Mouse (Mus musculus) embryonic fibroblast, embryonic 13.5 days (primary cell): ENCODE measurements around the gene Commd7. TPM values are rescaled to one million over a fixed set of nuclear protein-coding genes. Genes with fewer than 3 reads are reported as not detected.

Experiments
- H3K27ac ChIP-seq: 2 replicates; pipeline ENCODE4 v1.5.1; 2012; ENCODE audit warnings: low read length, control low read depth, inconsistent platforms; ENCODE audit not compliant: insufficient read depth
- H3K4me1 ChIP-seq: 2 replicates; pipeline ENCODE4 v1.6.1; 2011; ENCODE audit warnings: low read length; ENCODE audit not compliant: control insufficient read depth, insufficient read depth
- H3K4me3 ChIP-seq: 2 replicates; pipeline ENCODE4 v1.5.1; 2011; ENCODE audit warnings: mild to moderate bottlenecking, control low read depth, low read length; ENCODE audit not compliant: insufficient read depth
- CTCF ChIP-seq: IDR thresholded peaks from 2 replicates; pipeline ENCODE4 v1.5.1; 2011; ENCODE audit warnings: mild to moderate bottlenecking, control low read depth, low read length, moderate library complexity, borderline replicate concordance; ENCODE audit not compliant: insufficient read depth
- POLR2A ChIP-seq: IDR thresholded peaks from 2 replicates; pipeline ENCODE4 v1.6.1; 2011; ENCODE audit warnings: low read depth, mild to moderate bottlenecking, control low read depth, low read length, moderate library complexity
- polyA plus RNA-seq: library from polyadenylated mRNA; stranded (reverse); fragments of >200 nt; gene quantifications from 2 replicates; pipeline ENCODE4 v1.2.4, GENCODE M21; 2011; ENCODE audit warnings: low read depth; ENCODE audit not compliant: missing spikeins, insufficient read length

Commd7 gene
- polyA plus RNA-seq, 1 experiment = 34.3 TPM

DNA sequence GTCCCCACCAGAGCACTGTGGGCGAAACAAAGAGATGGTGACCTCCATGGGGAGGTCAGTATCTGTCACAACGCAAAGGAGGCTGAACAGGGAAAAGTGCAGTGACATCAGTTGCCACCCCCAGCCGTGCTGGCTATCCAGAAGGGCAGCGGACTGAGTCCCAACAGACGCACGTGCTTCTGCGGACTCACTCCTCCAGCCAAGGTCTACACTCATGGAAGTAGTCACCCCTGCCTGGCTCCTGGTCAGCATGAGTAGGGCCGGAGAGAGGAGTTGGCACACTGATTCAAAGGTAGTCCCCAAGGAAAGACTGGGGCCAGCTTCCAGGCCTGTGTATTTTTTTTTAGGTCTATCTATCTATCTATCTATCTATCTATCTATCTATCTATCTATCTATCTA, 23.5 kb downstream of the Commd7 start:
- H3K4me3 ChIP-seq = no peak overlapping the region
- no peak overlapping the region for H3K27ac ChIP-seq
- no peak for TF ChIP-seq POLR2A
- no peak for TF ChIP-seq CTCF
- H3K4me1 ChIP-seq = peaks cover 3% of the 10 kb centered on the region; the same call in 1 of the 2 replicates

DNA sequence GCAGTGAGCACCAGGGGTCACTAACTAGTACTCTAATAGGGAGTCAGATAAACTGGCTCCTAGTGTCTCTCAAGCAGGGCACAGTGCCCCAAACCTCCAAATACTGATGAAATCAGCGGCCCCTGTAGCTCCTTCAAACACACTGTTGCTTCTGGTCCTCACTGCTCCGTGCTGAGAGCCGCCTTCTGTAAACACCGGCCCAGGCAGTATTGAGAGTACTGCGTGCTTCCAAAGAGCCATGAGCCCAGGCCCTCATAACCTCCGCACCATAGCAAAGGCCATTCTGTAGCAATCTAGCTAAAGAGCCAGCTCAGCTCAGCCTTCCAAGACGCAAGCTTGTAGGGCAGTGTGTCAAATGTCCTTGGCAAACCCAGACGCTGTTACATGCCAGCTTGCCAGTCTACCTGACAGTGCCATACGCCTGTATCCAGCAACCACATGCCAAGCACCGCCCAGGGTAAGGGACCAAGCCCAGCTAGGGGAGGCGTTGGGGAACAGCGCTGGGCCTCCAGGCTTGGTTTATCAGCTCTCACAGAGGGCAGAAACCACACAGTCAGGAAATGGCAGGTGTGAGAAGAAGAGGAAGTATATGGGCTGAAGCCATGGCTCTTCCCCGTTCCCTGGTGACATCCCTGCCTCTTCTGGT, 24.6 kb downstream of the Commd7 start:
- H3K27ac ChIP-seq = no peak overlapping the region
- TF ChIP-seq CTCF = no peak
- TF ChIP-seq POLR2A = no peak
- H3K4me3 ChIP-seq = no peak overlapping the region
- peaks cover 3% of the 10 kb centered on the region; the same call in 1 of the 2 replicates for H3K4me1 ChIP-seq

DNA sequence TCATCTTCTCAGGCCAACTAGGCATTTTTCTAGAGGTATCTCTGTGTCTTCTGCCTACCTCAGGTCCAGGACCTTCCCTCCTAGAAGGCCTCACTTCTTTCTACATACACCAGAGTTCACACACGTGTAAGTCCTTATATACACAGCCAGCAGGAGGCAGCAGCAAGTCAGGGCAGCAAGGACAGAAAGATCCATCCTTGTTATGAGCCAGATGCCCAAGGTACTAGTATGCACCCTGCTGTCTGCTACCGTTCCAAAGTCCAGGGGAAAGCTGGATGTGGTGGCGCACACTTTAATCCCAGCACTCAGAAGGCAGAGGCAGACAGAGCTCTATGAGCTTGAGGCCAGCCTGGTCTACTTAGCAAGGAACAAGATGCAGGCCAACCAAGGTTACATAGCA, 26.2 kb downstream of the Commd7 start:
- Histone ChIP-seq H3K4me3 (no peak overlapping the region), H3K4me1 (no peaks in the 10 kb centered on the region), H3K27ac (no peak overlapping the region)
- TF ChIP-seq POLR2A = no peak
- TF ChIP-seq CTCF = no peak

DNA sequence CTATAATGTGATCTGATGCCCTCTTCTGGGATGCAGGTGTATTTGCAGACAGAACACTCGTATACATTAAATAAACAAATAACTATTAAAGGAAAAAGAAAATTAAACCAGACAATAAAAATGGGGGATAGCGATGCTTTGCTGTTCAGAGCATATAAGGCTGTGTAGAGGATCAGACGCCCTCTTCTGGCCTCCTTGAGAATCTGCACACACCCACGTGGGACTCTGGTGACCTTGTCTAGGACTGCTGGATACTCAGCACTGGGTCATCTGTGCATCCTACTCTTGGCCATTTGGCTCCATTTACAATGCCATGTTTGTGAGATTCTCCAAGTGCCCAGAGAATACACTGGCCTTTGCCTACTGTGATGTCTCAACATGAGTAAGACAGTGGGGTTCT, 28.9 kb downstream of the Commd7 start:
- Histone ChIP-seq H3K27ac (no peak overlapping the region), H3K4me3 (no peak overlapping the region), H3K4me1 (no peaks in the 10 kb centered on the region)
- TF ChIP-seq POLR2A = no peak
- TF ChIP-seq CTCF = no peak

DNA sequence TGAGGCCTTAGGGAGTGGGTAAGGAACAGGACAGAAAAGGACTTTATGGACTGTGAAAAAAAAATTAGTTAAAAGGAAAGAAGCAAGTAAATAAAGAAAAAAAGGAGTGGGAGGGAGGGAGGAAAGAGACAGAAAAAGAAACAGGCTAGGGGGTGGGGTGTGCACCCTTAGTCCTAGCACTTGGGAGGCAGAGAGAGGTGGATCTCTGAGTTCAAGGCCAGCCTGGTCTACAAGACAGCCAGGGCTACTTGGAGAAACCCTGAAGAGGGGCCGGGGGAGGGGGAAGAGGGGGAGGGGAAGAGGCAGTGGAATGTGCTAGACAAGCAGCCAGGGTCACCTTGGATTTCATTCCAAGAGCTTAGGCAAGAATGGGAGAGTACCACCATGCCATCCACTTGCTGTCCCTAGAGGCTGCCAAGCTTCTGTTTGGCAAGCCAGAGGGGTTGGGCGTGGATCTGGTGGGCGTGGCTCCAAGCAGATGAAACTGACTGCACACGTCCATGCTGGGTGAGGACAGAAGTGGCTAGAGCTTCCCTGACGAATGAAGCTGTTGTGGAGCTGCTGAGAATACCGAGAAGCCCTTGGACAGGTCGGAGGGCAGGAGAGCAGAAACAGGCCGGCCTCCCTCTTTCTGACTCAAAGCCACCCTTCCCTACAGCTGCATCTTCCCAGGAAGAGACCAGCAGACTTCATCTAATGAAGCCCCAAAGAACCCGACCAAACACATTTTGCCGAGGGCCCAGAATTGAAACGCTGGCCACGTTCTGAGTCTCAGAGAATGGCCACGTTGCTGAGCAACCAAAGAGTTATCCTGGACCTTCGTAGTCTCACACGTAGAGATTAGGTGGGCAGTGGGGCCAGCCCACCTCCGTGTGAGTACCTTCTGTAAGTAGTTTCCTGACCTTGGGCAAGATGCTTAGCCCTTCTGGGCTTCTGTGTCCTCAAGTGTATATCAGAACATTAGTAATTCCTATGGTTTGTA, 31.6 kb downstream of the Commd7 start:
- no peak overlapping the region for H3K4me3 ChIP-seq
- H3K27ac ChIP-seq = no peak overlapping the region
- no peaks in the 10 kb centered on the region for H3K4me1 ChIP-seq
- TF ChIP-seq CTCF (no peak), POLR2A (no peak)

DNA sequence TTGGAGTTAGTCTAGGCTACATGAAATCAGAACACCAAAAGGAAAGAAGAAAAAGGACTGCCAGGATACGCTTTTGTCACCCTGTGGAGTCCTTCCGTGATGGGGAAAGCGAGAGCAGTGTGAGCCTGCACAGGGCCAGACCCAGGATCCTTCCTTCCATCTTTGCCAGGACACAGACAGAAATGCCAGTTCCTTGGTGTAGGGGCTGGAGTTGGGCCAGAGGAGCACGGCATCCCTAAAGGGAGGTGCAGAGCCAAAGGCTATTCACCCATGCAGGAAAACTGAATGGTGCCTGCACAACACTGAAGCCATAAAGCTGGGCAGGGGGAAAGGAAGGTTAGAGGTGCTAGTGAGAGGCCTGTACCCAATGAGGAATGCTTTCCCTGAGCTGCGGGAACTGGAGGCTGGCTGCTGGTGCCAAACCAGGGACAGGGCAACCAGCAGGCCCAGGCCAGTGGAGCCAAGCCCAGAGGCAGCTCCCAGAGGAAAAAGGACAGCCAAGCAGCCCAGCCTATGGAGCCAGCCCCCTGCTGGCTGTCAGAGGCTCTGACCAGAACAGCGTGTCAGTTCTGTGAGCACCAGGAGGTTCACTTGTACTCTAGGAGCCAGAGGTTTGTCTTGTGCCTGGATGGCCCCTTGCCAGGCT, 32.4 kb downstream of the Commd7 start:
- H3K27ac ChIP-seq = no peak overlapping the region
- no peaks in the 10 kb centered on the region for H3K4me1 ChIP-seq
- TF ChIP-seq CTCF = peak; percentile 21; the same call in 1 of the 2 replicates
- TF ChIP-seq POLR2A = no peak
- H3K4me3 ChIP-seq = no peak overlapping the region

DNA sequence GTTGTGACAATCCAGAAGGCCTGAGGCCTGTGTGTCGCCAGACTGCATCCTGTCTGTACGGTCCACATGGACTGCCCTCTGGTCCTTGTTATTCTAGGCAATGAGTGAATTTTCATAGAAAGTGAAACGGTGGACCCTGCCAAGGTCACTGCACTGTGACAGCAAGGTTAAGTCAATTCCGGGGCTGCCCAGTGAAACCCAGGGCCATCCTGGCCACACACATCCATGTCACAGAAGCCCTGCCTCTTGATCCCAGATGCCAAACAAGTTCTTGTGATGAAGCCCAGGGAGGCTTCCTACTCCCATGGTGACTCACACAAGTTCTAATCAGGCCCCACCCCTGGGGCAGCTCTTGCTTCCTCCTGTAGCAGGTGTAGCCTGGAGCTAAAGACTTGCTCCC, 35.0 kb downstream of the Commd7 start:
- Histone ChIP-seq H3K27ac (no peak overlapping the region), H3K4me1 (no peaks in the 10 kb centered on the region), H3K4me3 (no peak overlapping the region)
- TF ChIP-seq CTCF (no peak), POLR2A (no peak)

DNA sequence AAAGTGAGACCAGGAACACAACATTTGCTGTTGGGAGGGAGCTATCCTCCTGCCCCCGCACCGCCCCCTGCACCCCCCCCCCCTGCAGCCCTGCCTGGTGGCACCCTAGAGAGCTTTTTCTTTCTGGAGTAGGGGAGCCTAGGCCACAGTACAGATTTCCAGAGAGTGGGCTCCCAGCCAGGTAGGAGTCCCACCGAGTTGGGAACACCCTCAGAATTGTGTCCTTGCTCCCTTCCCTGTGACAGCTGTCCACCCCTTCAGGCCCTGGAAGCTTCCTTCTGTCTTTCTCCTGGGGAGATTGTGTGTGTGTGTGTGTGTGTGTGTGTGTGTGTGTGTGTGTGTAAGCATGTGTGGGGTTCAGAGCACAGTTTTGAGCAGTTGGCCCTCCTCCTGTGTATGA, 35.6 kb downstream of the Commd7 start:
- H3K4me3 ChIP-seq = no peak overlapping the region
- no peak overlapping the region for H3K27ac ChIP-seq
- TF ChIP-seq CTCF (no peak), POLR2A (no peak)
- no peaks in the 10 kb centered on the region for H3K4me1 ChIP-seq

DNA sequence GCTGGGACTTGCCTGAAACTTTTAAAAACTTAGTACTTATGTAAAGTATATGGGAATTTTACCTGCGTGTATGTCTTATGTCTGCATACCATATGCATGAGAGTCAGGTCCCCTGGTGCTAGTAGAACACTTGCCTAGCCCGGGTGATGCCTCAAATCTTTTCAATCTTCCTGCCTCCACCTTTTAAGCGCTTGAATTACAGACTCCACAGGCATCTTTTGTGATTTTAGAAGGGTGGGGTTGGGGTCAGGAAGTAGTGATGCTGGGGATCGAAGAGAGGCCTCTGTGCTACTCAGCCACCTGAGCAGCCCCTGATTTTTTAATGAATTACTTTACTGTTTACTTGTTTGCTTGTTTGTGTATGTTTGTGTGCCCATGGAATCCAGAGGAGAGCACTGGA, 37.6 kb downstream of the Commd7 start:
- no peak for TF ChIP-seq CTCF
- TF ChIP-seq POLR2A = no peak
- H3K4me3 ChIP-seq = no peak overlapping the region
- H3K4me1 ChIP-seq = no peaks in the 10 kb centered on the region
- H3K27ac ChIP-seq = no peak overlapping the region
